Mouse (Mus musculus) midbrain, embryonic 16.5 days (tissue): ENCODE data around the gene Cacna1c. TPM values are rescaled to one million over a fixed set of nuclear protein-coding genes. Genes with fewer than 3 reads are reported as not detected.

Experiments
- ATAC-seq: fragments of 200-750 bp; cut with Nextera tagmentation; 2 replicates; pipeline ENCODE4 v1.8.0; 2017; ENCODE audit warnings: moderate TSS enrichment
- H3K27ac ChIP-seq: fragments of 300-500 bp; sonication (generic); 2 replicates; pipeline ENCODE4 v1.5.1; 2014; ENCODE audit warnings: mild to moderate bottlenecking, low read length, mixed read lengths
- H3K27me3 ChIP-seq: fragments of 300-500 bp; sonication (generic); 2 replicates; pipeline ENCODE4 v1.6.1; 2014; ENCODE audit warnings: low read depth, low read length, mixed read lengths; ENCODE audit not compliant: control insufficient read depth, insufficient read depth
- H3K36me3 ChIP-seq: fragments of 300-500 bp; sonication (generic); 2 replicates; pipeline ENCODE4 v1.6.1; 2014; ENCODE audit warnings: mild to moderate bottlenecking, low read length, moderate library complexity, mixed read lengths; ENCODE audit not compliant: control insufficient read depth, insufficient read depth
- H3K4me1 ChIP-seq: fragments of 300-500 bp; sonication (generic); 2 replicates; pipeline ENCODE4 v1.6.1; 2014; ENCODE audit warnings: mild to moderate bottlenecking, low read length, mixed read lengths; ENCODE audit not compliant: control insufficient read depth, insufficient read depth
- H3K4me2 ChIP-seq: fragments of 300-500 bp; sonication (generic); 2 replicates; pipeline ENCODE4 v1.6.1; 2014; ENCODE audit warnings: mild to moderate bottlenecking, low read length, mixed read lengths
- H3K4me3 ChIP-seq: fragments of 300-500 bp; sonication (generic); 2 replicates; pipeline ENCODE4 v1.5.1; 2014; ENCODE audit warnings: low read depth, mild to moderate bottlenecking, low read length, moderate library complexity, mixed read lengths
- H3K9ac ChIP-seq: fragments of 300-500 bp; sonication (generic); 2 replicates; pipeline ENCODE4 v1.6.1; 2014; ENCODE audit warnings: low read depth, low read length, mixed read lengths
- H3K9me3 ChIP-seq: fragments of 300-500 bp; sonication (generic); replicated peaks from 2 replicates; pipeline ENCODE4 v1.6.1; 2014; ENCODE audit warnings: mild to moderate bottlenecking, low read length, mixed read lengths; ENCODE audit not compliant: control insufficient read depth, poor library complexity, severe bottlenecking
- WGBS: fragments of 180-500 bp; shearing (Covaris S2); extraction: QIAGEN DNeasy Blood & Tissue Kit; methylation state at CpG from one replicate; pipeline ENCODE4 v1.1.7; 2014; 5-methylcytosine and 5-hydroxymethylcytosine counted together
- polyA plus RNA-seq: library from polyadenylated mRNA; unstranded; fragments of >200 nt; fragmentation: Nextera tagmentation; extraction: Ambion mirVana; gene quantifications from 2 replicates; pipeline ENCODE4 v1.2.1, GENCODE M21; 2015

Gene Cacna1c
- polyA plus RNA-seq, 1 experiment from 2014 or later = 8.1 TPM

GRCm38 (mm10) chr6:118753064-118753463 lies 443.2 kb downstream of the Cacna1c start:
- Histone ChIP-seq H3K27me3 (no peaks in the 10 kb centered on the region), H3K4me2 (no peak overlapping the region), H3K9ac (no peak overlapping the region), H3K36me3 (peaks cover 7% of the 10 kb centered on the region; the same call in 1 of the 2 replicates), H3K27ac (no peak overlapping the region), H3K4me3 (no peak overlapping the region), H3K9me3 (no peaks in the 10 kb centered on the region), H3K4me1 (0 out of 2 replicates have a peak, but pooled peaks cover 2% of the 10 kb centered on the region)
- WGBS = 74% methylated on average over 5 of the region's 5 CpGs
- ATAC-seq = no peak

- Histone ChIP-seq H3K36me3 (peaks cover 9% of the 10 kb centered on the region; the same call in 1 of the 2 replicates), H3K27ac (no peak overlapping the region), H3K9ac (no peak overlapping the region), H3K27me3 (no peaks in the 10 kb centered on the region), H3K4me3 (no peak overlapping the region), H3K9me3 (no peaks in the 10 kb centered on the region), H3K4me1 (0 out of 2 replicates have a peak, but pooled peaks cover 2% of the 10 kb centered on the region), H3K4me2 (no peak overlapping the region)
- ATAC-seq = no peak
- WGBS = 88% methylated on average over 1 of the region's 1 CpGs
Observed at GRCm38 (mm10) chr6:118749285-118749684, 446.9 kb downstream of the Cacna1c start.

DNA sequence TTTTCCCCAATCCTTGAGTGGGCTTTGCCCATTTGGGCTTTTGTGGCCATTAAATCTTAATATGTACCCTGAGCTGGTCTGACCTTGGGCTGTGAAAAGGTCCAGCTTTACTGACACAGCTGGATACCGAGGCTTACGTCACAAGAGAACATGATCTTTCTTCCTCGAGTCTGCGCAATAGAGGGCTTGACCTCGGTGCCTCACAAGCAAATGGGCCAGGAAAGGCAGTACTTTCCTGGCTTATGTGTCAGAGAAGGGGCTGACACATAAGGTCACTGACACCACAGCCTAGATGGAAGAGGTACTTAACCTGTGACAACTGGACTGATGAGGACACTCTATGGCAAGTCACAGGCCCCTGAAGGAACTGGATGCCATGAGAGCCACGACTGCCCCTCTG lies 453.5 kb downstream of the Cacna1c start:
- H3K9me3 ChIP-seq = no peaks in the 10 kb centered on the region
- H3K27me3 ChIP-seq = no peaks in the 10 kb centered on the region
- no peak overlapping the region for H3K4me2 ChIP-seq
- H3K9ac ChIP-seq = no peak overlapping the region
- 86% methylated on average over 6 of the region's 6 CpGs for WGBS
- no peak overlapping the region for H3K27ac ChIP-seq
- no peaks in the 10 kb centered on the region for H3K4me1 ChIP-seq
- H3K36me3 ChIP-seq = peaks cover 2% of the 10 kb centered on the region; the same call in 1 of the 2 replicates
- no peak for ATAC-seq
- no peak overlapping the region for H3K4me3 ChIP-seq

GRCm38 (mm10) chr6:118741841-118742240 lies 454.4 kb downstream of the Cacna1c start:
- no peak overlapping the region for H3K4me2 ChIP-seq
- H3K4me1 ChIP-seq = no peaks in the 10 kb centered on the region
- no peaks in the 10 kb centered on the region for H3K27me3 ChIP-seq
- WGBS = 91% methylated on average over 14 of the region's 14 CpGs
- H3K4me3 ChIP-seq = no peak overlapping the region
- no peak overlapping the region for H3K27ac ChIP-seq
- no peaks in the 10 kb centered on the region; the same call in 1 of the 2 replicates for H3K36me3 ChIP-seq
- no peaks in the 10 kb centered on the region for H3K9me3 ChIP-seq
- H3K9ac ChIP-seq = no peak overlapping the region
- ATAC-seq = no peak

- Histone ChIP-seq H3K27ac (no peak overlapping the region; the same call in 1 of the 2 replicates), H3K9ac (no peak overlapping the region), H3K4me2 (no peak overlapping the region), H3K9me3 (no peaks in the 10 kb centered on the region), H3K36me3 (no peaks in the 10 kb centered on the region; the same call in 1 of the 2 replicates), H3K27me3 (no peaks in the 10 kb centered on the region), H3K4me1 (no peaks in the 10 kb centered on the region), H3K4me3 (no peak overlapping the region)
- WGBS = 81% methylated on average over 9 of the region's 9 CpGs
- ATAC-seq = no peak
Observed at GRCm38 (mm10) chr6:118739961-118740599, 456.1 kb downstream of the Cacna1c start.

GRCm38 (mm10) chr6:118739344-118739743 lies 456.9 kb downstream of the Cacna1c start:
- H3K4me1 ChIP-seq = no peaks in the 10 kb centered on the region
- H3K4me3 ChIP-seq = no peak overlapping the region
- no peak for ATAC-seq
- no peaks in the 10 kb centered on the region; the same call in 1 of the 2 replicates for H3K36me3 ChIP-seq
- no peak overlapping the region for H3K27ac ChIP-seq
- WGBS = 64% methylated on average over 4 of the region's 4 CpGs
- no peaks in the 10 kb centered on the region for H3K9me3 ChIP-seq
- H3K9ac ChIP-seq = no peak overlapping the region
- no peak overlapping the region for H3K4me2 ChIP-seq
- H3K27me3 ChIP-seq = no peaks in the 10 kb centered on the region

DNA sequence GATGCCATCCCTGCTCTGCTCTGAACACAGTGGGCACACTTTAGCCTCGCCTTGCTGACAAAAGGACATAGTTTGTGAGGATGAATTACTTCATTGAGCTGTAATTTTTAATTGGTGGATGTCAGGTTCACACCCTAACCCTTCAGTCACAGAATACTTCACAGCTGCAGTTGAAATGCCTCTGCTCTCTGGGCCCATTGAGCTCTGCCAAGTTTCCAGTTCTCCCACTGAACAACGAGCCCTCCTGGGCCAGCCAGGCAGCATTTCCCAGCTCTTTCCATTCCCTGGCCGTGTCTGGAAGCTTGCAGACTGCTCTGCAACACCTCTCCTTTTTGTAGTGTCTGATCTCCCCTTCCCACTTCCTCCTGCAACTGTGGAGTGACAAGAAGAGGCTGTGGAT lies 457.6 kb downstream of the Cacna1c start:
- ATAC-seq = no peak
- 52% methylated on average over 3 of the region's 3 CpGs for WGBS

GRCm38 (mm10) chr6:118737078-118737477 lies 459.1 kb downstream of the Cacna1c start:
- Histone ChIP-seq H3K27ac (no peak overlapping the region), H3K36me3 (no peaks in the 10 kb centered on the region; the same call in 1 of the 2 replicates), H3K27me3 (no peaks in the 10 kb centered on the region), H3K9me3 (no peaks in the 10 kb centered on the region), H3K9ac (no peak overlapping the region), H3K4me1 (no peaks in the 10 kb centered on the region), H3K4me2 (no peak overlapping the region), H3K4me3 (no peak overlapping the region)
- ATAC-seq = no peak
- 76% methylated on average over 6 of the region's 6 CpGs for WGBS

More for the DNA sequence above, 457.6 kb downstream of the Cacna1c start:
- no peak overlapping the region for H3K4me3 ChIP-seq
- no peak overlapping the region for H3K9ac ChIP-seq
- no peaks in the 10 kb centered on the region for H3K27me3 ChIP-seq
- no peak overlapping the region for H3K27ac ChIP-seq
- no peaks in the 10 kb centered on the region for H3K9me3 ChIP-seq
- no peaks in the 10 kb centered on the region for H3K4me1 ChIP-seq
- no peak overlapping the region for H3K4me2 ChIP-seq
- no peaks in the 10 kb centered on the region; the same call in 1 of the 2 replicates for H3K36me3 ChIP-seq

- ATAC-seq = no peak
- Histone ChIP-seq H3K4me2 (no peak overlapping the region), H3K9me3 (no peaks in the 10 kb centered on the region), H3K4me1 (no peaks in the 10 kb centered on the region), H3K27ac (no peak overlapping the region), H3K4me3 (no peak overlapping the region), H3K9ac (no peak overlapping the region), H3K36me3 (no peaks in the 10 kb centered on the region; the same call in 1 of the 2 replicates), H3K27me3 (no peaks in the 10 kb centered on the region)
- WGBS = 87% methylated on average over 7 of the region's 7 CpGs
Observed at GRCm38 (mm10) chr6:118736491-118736890, 459.7 kb downstream of the Cacna1c start.
